Mouse (Mus musculus): ENCODE data around the gene Sdccag8.

Sdccag8 gene

DNA sequence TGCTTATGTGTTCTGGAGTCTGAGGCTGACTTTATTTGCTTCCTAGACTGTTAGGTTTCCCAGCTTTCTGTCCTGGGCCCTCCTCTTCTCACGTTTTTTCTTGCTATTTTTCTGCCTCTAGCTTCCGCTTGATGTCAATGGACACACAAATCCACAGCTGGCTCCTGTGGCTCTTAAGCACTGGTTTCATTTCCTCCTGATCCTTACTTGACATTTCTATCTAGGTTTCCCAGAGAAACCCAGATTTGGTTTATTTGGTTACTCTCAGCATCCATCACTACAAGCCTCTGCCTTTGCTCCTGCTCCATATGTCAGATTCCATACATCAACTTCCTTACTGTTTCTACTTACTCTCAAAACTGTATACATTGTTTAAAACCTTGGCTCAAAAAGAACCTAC lies 232.5 kb downstream of the Sdccag8 start:
- in situ Hi-C loops (cut with MboI): no loop called here

DNA sequence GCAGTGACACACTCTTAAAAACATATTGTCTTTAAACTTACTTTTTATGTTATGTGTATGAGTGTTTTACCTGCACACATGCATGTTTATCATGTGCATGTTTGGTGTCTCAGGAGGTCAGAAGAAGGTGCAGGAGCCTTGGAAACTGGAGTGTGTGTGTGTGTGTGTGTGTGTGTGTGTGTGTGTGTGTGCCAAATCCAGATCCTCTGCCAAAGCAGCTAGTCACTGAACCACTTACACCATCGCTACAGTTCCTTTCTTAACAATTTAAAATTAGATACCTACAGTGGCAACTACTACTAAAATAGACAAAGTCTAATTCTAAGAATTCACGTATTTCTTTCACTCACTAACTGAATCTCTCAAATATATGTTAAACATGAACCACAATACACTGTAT lies 234.3 kb downstream of the Sdccag8 start:
- in situ Hi-C loops (cut with MboI): no loop called here

GRCm38 (mm10) chr1:177051366-177051963 lies 237.0 kb downstream of the Sdccag8 start:
- in situ Hi-C loops (cut with MboI): no loop called here

DNA sequence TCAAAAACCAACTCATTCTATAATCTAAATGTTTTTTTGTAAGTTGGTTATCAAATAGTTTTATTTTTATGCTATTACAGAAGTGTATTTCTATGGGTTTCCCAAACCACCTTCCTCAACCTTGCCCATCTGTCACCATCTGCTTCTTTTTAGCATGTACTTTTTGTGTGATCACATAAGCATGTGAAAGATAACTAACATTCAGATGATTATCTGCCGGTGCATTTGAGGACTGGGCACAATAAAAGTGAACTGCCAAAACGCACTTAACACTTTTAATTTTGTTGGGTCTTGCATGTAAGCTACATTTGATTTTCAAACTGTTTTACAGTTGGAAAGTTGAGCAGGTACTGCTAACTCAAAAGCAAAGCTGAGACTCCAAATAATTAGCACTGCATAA lies 240.4 kb downstream of the Sdccag8 start:
- in situ Hi-C loops (cut with MboI): no loop called here

- in situ Hi-C loops (cut with MboI): no loop called here
These were observed 247.3 kb downstream of the Sdccag8 start for GRCm38 (mm10) chr1:177061761-177062160.

GRCm38 (mm10) chr1:177065732-177066131 lies 251.3 kb downstream of the Sdccag8 start:
- in situ Hi-C loops (cut with MboI): no loop called here

DNA sequence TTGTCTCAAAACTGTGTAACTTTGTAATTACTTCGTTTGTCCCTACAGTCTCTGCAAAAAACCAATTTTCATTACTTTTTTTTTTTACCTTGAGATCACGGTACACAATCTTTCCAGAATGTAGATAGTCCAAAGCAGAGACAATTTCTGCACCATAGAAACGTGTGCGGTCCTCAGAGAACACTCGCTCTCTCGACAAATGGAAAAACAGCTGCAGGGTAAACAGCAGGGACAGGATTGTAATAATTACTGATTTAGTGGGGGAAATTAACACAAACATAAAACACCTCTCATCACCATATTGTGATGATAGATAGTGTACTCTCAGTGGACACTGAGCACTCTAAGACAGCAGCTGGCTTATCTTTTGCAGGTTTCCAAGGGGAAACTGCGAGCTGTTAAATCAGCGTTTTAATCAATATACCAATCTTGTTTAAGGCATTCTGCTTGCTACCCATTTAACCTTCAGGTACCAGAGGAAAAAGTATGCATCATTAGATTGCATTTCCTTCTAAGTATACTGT lies 252.7 kb downstream of the Sdccag8 start:
- in situ Hi-C loops (cut with MboI): no loop called here

DNA sequence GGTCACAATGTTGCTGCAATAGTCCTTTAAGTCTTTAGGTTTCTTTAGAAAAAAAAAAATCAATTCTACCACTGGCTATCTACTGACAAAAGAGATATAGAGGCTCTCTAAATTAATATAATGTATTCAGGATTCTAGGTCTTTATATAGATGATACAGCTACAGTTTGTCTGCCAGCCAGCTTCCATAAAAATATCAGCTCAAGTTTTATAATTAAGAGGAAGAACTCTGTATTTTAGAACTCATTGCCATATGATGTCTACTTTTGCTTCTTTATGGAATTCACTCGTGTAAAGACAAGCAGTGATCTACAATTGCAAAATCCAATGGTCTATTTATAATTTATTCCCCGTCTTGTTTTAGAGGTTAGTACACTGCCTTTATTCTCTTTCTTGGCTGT lies 254.7 kb downstream of the Sdccag8 start:
- in situ Hi-C loops (cut with MboI): no loop called here
